Mouse (Mus musculus): Measurements from ENCODE around the gene Polr2b. TPM values are rescaled to one million over a fixed set of nuclear protein-coding genes. Genes with fewer than 3 reads are reported as not detected.
A peak's percentile ranks its signal among the peaks of the same experiment; 100 is the strongest.

Gene Polr2b
- total RNA-seq, 2 experiments from 2014 or later: 48.3 to 51.5 TPM

GRCm38 (mm10) chr5:77275950-77276349 is 34.0 kb upstream of the Polr2b start:
- Histone ChIP-seq H3K4me3 (no peak overlapping the region), H3K27ac (no peak overlapping the region)
- no peak for DNase-seq (ENCODE audit: low spot score in 2 of 2)
- TF ChIP-seq CTCF (conservative IDR thresholded peaks at IDR 0.05): peak; percentile 78

- H3K27ac ChIP-seq: no peak overlapping the region
- no peak overlapping the region for H3K4me3 ChIP-seq
- no peak for DNase-seq (ENCODE audit: low spot score in 2 of 2)
- TF ChIP-seq CTCF (conservative IDR thresholded peaks at IDR 0.05): no peak
Measured at GRCm38 (mm10) chr5:77277204-77277603, 32.7 kb upstream of the Polr2b start.

- Histone ChIP-seq H3K27ac (no peak overlapping the region), H3K4me3 (no peak overlapping the region)
- no peak for TF ChIP-seq CTCF (conservative IDR thresholded peaks at IDR 0.05)
- DNase-seq (ENCODE audit: low spot score in 2 of 2): no peak
Measured at GRCm38 (mm10) chr5:77281518-77282174, 28.3 kb upstream of the Polr2b start.

GRCm38 (mm10) chr5:77282242-77282641 is 27.7 kb upstream of the Polr2b start:
- Histone ChIP-seq H3K27ac (no peak overlapping the region), H3K4me3 (no peak overlapping the region)
- no peak for TF ChIP-seq CTCF (conservative IDR thresholded peaks at IDR 0.05)
- DNase-seq (ENCODE audit: low spot score in 2 of 2): no peak

GRCm38 (mm10) chr5:77285685-77286084 is 24.3 kb upstream of the Polr2b start:
- Histone ChIP-seq H3K4me3 (no peak overlapping the region), H3K27ac (no peak overlapping the region)
- no peak for DNase-seq (ENCODE audit: low spot score in 2 of 2)
- no peak for TF ChIP-seq CTCF (conservative IDR thresholded peaks at IDR 0.05)

- DNase-seq (ENCODE audit: low spot score in 2 of 2): no peak
- TF ChIP-seq CTCF (conservative IDR thresholded peaks at IDR 0.05): no peak
- Histone ChIP-seq H3K4me3 (no peak overlapping the region), H3K27ac (no peak overlapping the region)
Measured at GRCm38 (mm10) chr5:77286904-77287303, 23.0 kb upstream of the Polr2b start.

GRCm38 (mm10) chr5:77287901-77288300 is 22.0 kb upstream of the Polr2b start:
- no peak for DNase-seq (ENCODE audit: low spot score in 2 of 2)
- H3K27ac ChIP-seq: no peak overlapping the region
- TF ChIP-seq CTCF (conservative IDR thresholded peaks at IDR 0.05): no peak

GRCm38 (mm10) chr5:77289686-77290085 is 20.3 kb upstream of the Polr2b start:
- DNase-seq (ENCODE audit: low spot score in 2 of 2): no peak
- Histone ChIP-seq H3K4me3 (no peak overlapping the region), H3K27ac (no peak overlapping the region)
- no peak for TF ChIP-seq CTCF (conservative IDR thresholded peaks at IDR 0.05)

More at GRCm38 (mm10) chr5:77287901-77288300, 22.0 kb upstream of the Polr2b start:
- H3K4me3 ChIP-seq: no peak overlapping the region

GRCm38 (mm10) chr5:77290606-77291005 is 19.3 kb upstream of the Polr2b start:
- Histone ChIP-seq H3K4me3 (no peak overlapping the region), H3K27ac (no peak overlapping the region)
- no peak for DNase-seq (ENCODE audit: low spot score in 2 of 2)
- TF ChIP-seq CTCF (conservative IDR thresholded peaks at IDR 0.05): peak; percentile 37

- H3K4me3 ChIP-seq: no peak overlapping the region
- no peak for TF ChIP-seq CTCF (conservative IDR thresholded peaks at IDR 0.05)
- no peak overlapping the region for H3K27ac ChIP-seq
- DNase-seq (ENCODE audit: low spot score in 2 of 2): no peak
Measured at GRCm38 (mm10) chr5:77292803-77293522, 17.0 kb upstream of the Polr2b start.

- Histone ChIP-seq H3K4me3 (no peak overlapping the region), H3K27ac (no peak overlapping the region)
- no peak for TF ChIP-seq CTCF (conservative IDR thresholded peaks at IDR 0.05)
- DNase-seq (ENCODE audit: low spot score in 2 of 2): no peak
Measured at GRCm38 (mm10) chr5:77299486-77299885, 10.5 kb upstream of the Polr2b start.

GRCm38 (mm10) chr5:77301296-77301903 is 8.5 kb upstream of the Polr2b start:
- DNase-seq (ENCODE audit: low spot score in 2 of 2): no peak
- H3K4me3 ChIP-seq: no peak overlapping the region

GRCm38 (mm10) chr5:77307821-77308553 is 2.0 kb upstream of the Polr2b start:
- DNase-seq (ENCODE audit: low spot score in 2 of 2): no peak
- peak overlapping the region; percentile 97 for H3K4me3 ChIP-seq
- no peak overlapping the region for H3K27ac ChIP-seq
- TF ChIP-seq CTCF (conservative IDR thresholded peaks at IDR 0.05): no peak

More at GRCm38 (mm10) chr5:77301296-77301903, 8.5 kb upstream of the Polr2b start:
- no peak for TF ChIP-seq CTCF (conservative IDR thresholded peaks at IDR 0.05)
- H3K27ac ChIP-seq: no peak overlapping the region
